Mouse (Mus musculus) forebrain, postnatal 0 days (tissue): ENCODE data around the gene Mrpl53. TPM values are rescaled to one million over a fixed set of nuclear protein-coding genes. Genes with fewer than 3 reads are reported as not detected.
"Not testable (repeated sequence)": the region's sequence is repeated elsewhere in the genome, so short reads cannot be mapped to it uniquely, and the experiment has no call there.

Experiments
- ATAC-seq: fragments of 200-750 bp; cut with Nextera tagmentation; 2 replicates; pipeline ENCODE4 v1.8.0; 2017; ENCODE audit warnings: mild to moderate bottlenecking, moderate library complexity
- DNase-seq: peaks from one replicate; pipeline ENCODE4 v3.0.0-alpha.2; 2015
- H3K27ac ChIP-seq: fragments of 300-500 bp; sonication (generic); 2 replicates; pipeline ENCODE4 v1.5.1; 2014; ENCODE audit warnings: low read depth, mild to moderate bottlenecking, antibody characterized with exemption, low read length, moderate library complexity, mixed read lengths
- H3K27me3 ChIP-seq: fragments of 300-500 bp; sonication (generic); 2 replicates; pipeline ENCODE4 v1.6.1; 2014; ENCODE audit warnings: mild to moderate bottlenecking, low read length, mixed read lengths; ENCODE audit not compliant: insufficient read depth
- H3K36me3 ChIP-seq: fragments of 300-500 bp; sonication (generic); 2 replicates; pipeline ENCODE4 v1.6.1; 2014; ENCODE audit warnings: mild to moderate bottlenecking, moderate library complexity; ENCODE audit not compliant: insufficient read depth
- H3K4me1 ChIP-seq: fragments of 300-500 bp; sonication (generic); 2 replicates; pipeline ENCODE4 v1.6.1; 2014; ENCODE audit warnings: antibody characterized with exemption; ENCODE audit not compliant: insufficient read depth
- H3K4me2 ChIP-seq: fragments of 300-500 bp; sonication (generic); 2 replicates; pipeline ENCODE4 v1.6.1; 2014; ENCODE audit warnings: low read depth, mild to moderate bottlenecking, moderate library complexity
- H3K4me3 ChIP-seq: fragments of 300-500 bp; sonication (generic); 2 replicates; pipeline ENCODE4 v1.5.1; 2014; ENCODE audit warnings: low read depth, low read length, mixed read lengths
- H3K9ac ChIP-seq: fragments of 300-500 bp; sonication (generic); 2 replicates; pipeline ENCODE4 v1.6.1; 2014; ENCODE audit warnings: mild to moderate bottlenecking
- H3K9me3 ChIP-seq: fragments of 300-500 bp; sonication (generic); 2 replicates; pipeline ENCODE4 v1.6.1; 2016; ENCODE audit warnings: low read length
- CTCF ChIP-seq: sonication (generic); IDR thresholded peaks from 2 replicates; pipeline ENCODE4 v1.5.1; 2016; ENCODE audit warnings: antibody characterized with exemption, control low read depth, low read depth
- WGBS: fragments of 180-500 bp; shearing (Covaris S2); extraction: QIAGEN DNeasy Blood & Tissue Kit; methylation state at CpG from one replicate; pipeline ENCODE4 v1.1.7; 2014; 5-methylcytosine and 5-hydroxymethylcytosine counted together
- microRNA counts: library from miRNA; unstranded; fragments of <30 nt; microRNA quantifications from one replicate; lab custom pipeline; 2015
- microRNA-seq, 2 experiments: library from miRNA; unstranded; fragments of <30 nt; microRNA quantifications; one replicate each; pipeline ENCODE4; 2016
- polyA plus RNA-seq: library from polyadenylated mRNA; unstranded; fragments of >200 nt; fragmentation: Nextera tagmentation; extraction: Ambion mirVana; gene quantifications from 2 replicates; pipeline ENCODE4 v1.2.1, GENCODE M21; 2015
- total RNA-seq: library from RNA; depleted of rRNA; stranded (reverse); fragments of >200 nt; gene quantifications from 2 replicates; pipeline ENCODE4 v1.2.3, GENCODE M21; 2014; rRNA removed

The Mrpl53 gene
- total and polyA plus RNA-seq, 2 experiments from 2014 or later: 64.6 to 126 TPM

DNA sequence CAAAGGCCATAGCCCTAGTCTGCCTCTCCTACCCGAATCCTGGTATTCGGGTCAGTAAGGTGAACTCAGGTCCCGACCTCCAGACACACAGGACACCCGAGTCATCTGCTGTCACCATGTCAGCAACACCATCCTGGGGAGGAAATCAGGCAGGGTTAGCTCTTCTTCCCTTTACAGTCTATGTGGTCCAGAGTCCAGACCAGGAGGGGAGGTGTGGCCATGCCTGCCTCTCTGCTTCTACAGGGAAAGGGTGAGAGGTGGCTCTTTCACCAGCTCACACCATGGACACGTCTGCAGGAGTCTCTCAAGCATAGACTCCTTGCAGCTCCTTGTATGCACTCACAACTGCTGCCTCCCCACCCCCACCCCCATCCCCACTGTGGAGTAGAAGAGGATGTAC, 44.6 kb downstream of the Mrpl53 start:
- H3K4me1 ChIP-seq: 0 out of 2 replicates have a peak, but pooled peaks cover 8% of the 10 kb centered on the region
- no peaks in the 10 kb centered on the region for H3K27me3 ChIP-seq
- H3K27ac ChIP-seq: no peak overlapping the region
- no peak overlapping the region for H3K4me3 ChIP-seq
- no peak overlapping the region for H3K4me2 ChIP-seq
- no peak for TF ChIP-seq CTCF
- no peak for DNase-seq
- no peak overlapping the region for H3K9ac ChIP-seq
- ATAC-seq: no peak
- no peaks in the 10 kb centered on the region for H3K9me3 ChIP-seq
- WGBS: 80% methylated on average over 5 of the region's 5 CpGs
- 0 out of 2 replicates have a peak, but pooled peaks cover 12% of the 10 kb centered on the region for H3K36me3 ChIP-seq

GRCm38 (mm10) chr6:83155552-83156238, 46.9 kb downstream of the Mrpl53 start:
- DNase-seq: no peak
- 0 out of 2 replicates have a peak overlapping the region, but pooled peaks have one; percentile 58 for H3K27ac ChIP-seq

DNA sequence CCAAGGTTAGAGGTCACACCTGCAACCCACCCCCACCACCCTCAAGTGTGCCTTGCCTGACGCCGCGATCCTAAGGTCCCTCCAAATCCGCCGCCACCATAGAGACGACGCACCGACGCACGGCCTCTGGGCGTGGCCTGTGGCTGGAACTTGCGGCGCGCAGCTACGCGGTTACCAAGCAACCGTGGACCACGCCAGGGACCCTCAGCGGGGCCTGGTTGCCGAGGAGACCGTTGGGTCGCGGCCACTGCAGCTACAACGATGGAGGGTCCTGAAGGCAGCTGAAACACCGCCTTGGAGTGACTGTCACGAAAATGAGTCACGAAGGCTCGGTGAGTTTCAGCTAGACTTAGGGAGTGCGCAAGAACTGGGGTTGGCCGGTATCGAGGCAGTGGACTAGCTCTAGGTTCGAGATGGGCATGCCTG, 47.4 kb downstream of the Mrpl53 start, which contains the start of the genes Wdr54 and 1700003E16Rik:
Wdr54 (minus strand) TSS at position 139 of the 426 bp plus-strand sequence.
1700003E16Rik (plus strand) TSS at position 146 of the 426 bp plus-strand sequence.
- TF ChIP-seq CTCF: no peak
- DNase-seq (peak; percentile 90), ATAC-seq (peak; percentile 98)
- H3K9me3 ChIP-seq: no peaks in the 10 kb centered on the region
- H3K9ac ChIP-seq: peak within 1 kb of the TSS; percentile 57
- 0 out of 2 replicates have a peak, but pooled peaks cover 8% of the 10 kb centered on the region for H3K4me1 ChIP-seq
- H3K27ac ChIP-seq: 0 out of 2 replicates have a peak within 1 kb of the TSS, but pooled peaks have one; percentile 58
- H3K27me3 ChIP-seq: peaks cover 8% of the 10 kb centered on the region; the same call in 1 of the 2 replicates
- WGBS: 1% methylated on average over 32 of the region's 32 CpGs
- H3K4me3 ChIP-seq: peak within 1 kb of the TSS; percentile 58
- H3K36me3 ChIP-seq: 0 out of 2 replicates have a peak, but pooled peaks cover 12% of the 10 kb centered on the region
- H3K4me2 ChIP-seq: peak within 1 kb of the TSS; percentile 78

More at GRCm38 (mm10) chr6:83155552-83156238, 46.9 kb downstream of the Mrpl53 start:
- Histone ChIP-seq H3K4me1 (0 out of 2 replicates have a peak, but pooled peaks cover 8% of the 10 kb centered on the region), H3K4me2 (peak overlapping the region; percentile 78), H3K9ac (peak overlapping the region; percentile 57), H3K36me3 (0 out of 2 replicates have a peak, but pooled peaks cover 12% of the 10 kb centered on the region), H3K4me3 (peak overlapping the region; percentile 58), H3K9me3 (no peaks in the 10 kb centered on the region), H3K27me3 (peaks cover 2% of the 10 kb centered on the region; the same call in 1 of the 2 replicates)
- ATAC-seq: peak; percentile 51
- 8% methylated on average over 23 of the region's 23 CpGs for WGBS
- TF ChIP-seq CTCF: no peak

- H3K9ac ChIP-seq, H3K9me3 ChIP-seq, H3K27ac ChIP-seq, H3K4me1 ChIP-seq, H3K4me2 ChIP-seq, H3K4me3 ChIP-seq, ATAC-seq, H3K36me3 ChIP-seq: not testable (repeated sequence)
- TF ChIP-seq CTCF: peak; percentile 63
- H3K27me3 ChIP-seq: peaks cover 22% of the 10 kb centered on the region
- DNase-seq: peak; percentile 60
- WGBS: 21% methylated on average over 3 of the region's 3 CpGs
Observed at GRCm38 (mm10) chr6:83159456-83159855, 50.6 kb downstream of the Mrpl53 start.

MicroRNAs encoded within 50 kb of the gene (microRNA counts, 519-probe panel; counts per million panel counts)
- microRNA mmu-miR-3470a+mmu-miR-3470b (lab: Ali Mortazavi, UCI): not detected

Small RNAs within 50 kb of the gene (microRNA-seq; reads per million reads assigned to microRNA genes)
- gene Mir3470a: 0 reads per million in 2 experiments

Other genes starting within 250 kb of the Mrpl53 start
- 13.6 and 17.4 TPM in 2 replicates for gene Sema4f, start 169.3 kb upstream of the Mrpl53 start, total RNA-seq
- 11.5 and 20.6 TPM in 2 replicates for gene Sema4f, start 169.3 kb upstream of the Mrpl53 start, polyA plus RNA-seq
- gene M1ap, start 162.1 kb upstream of the Mrpl53 start, total RNA-seq: 0.10 TPM in 1 of 2 replicates, not detected in the other
- gene M1ap, start 162.1 kb upstream of the Mrpl53 start, polyA plus RNA-seq: 0.10 TPM in 1 of 2 replicates, not detected in the other
- gene Dok1, start 75.6 kb upstream of the Mrpl53 start, total RNA-seq: 3.3 and 3.6 TPM in 2 replicates
- 1.4 and 1.5 TPM in 2 replicates for gene Dok1, start 75.6 kb upstream of the Mrpl53 start, polyA plus RNA-seq
- 3.5 and 4.7 TPM in 2 replicates for gene Loxl3, start 74.9 kb upstream of the Mrpl53 start, total RNA-seq
- 4.3 and 4.5 TPM in 2 replicates for gene Loxl3, start 74.9 kb upstream of the Mrpl53 start, polyA plus RNA-seq
- gene Aup1, start 54.5 kb upstream of the Mrpl53 start, total RNA-seq: 85.9 and 146 TPM in 2 replicates
- gene Aup1, start 54.5 kb upstream of the Mrpl53 start, polyA plus RNA-seq: 126 and 129 TPM in 2 replicates
- gene Htra2, start 53.8 kb upstream of the Mrpl53 start, total RNA-seq: 46.1 and 47.0 TPM in 2 replicates
- gene Htra2, start 53.8 kb upstream of the Mrpl53 start, polyA plus RNA-seq: 75.1 and 81.0 TPM in 2 replicates
- 0.05 TPM in 1 of 2 replicates, not detected in the other for gene Dqx1, start 51.2 kb upstream of the Mrpl53 start, total RNA-seq
- gene Dqx1, start 51.2 kb upstream of the Mrpl53 start, polyA plus RNA-seq: 0.11 and 0.13 TPM in 2 replicates
- gene Tlx2, start 38.7 kb upstream of the Mrpl53 start, total RNA-seq: not detected in 2 replicates
- not detected in 2 replicates for gene Tlx2, start 38.7 kb upstream of the Mrpl53 start, polyA plus RNA-seq
- 16.1 and 18.8 TPM in 2 replicates for gene Pcgf1, start 31.2 kb upstream of the Mrpl53 start, total RNA-seq
- gene Pcgf1, start 31.2 kb upstream of the Mrpl53 start, polyA plus RNA-seq: 30.7 and 30.8 TPM in 2 replicates
- gene Lbx2, start 22.7 kb upstream of the Mrpl53 start, total RNA-seq: 0.46 TPM in 1 of 2 replicates, not detected in the other
- gene Lbx2, start 22.7 kb upstream of the Mrpl53 start, polyA plus RNA-seq: 0.33 TPM in 1 of 2 replicates, not detected in the other
- gene Ccdc142, start 7.4 kb upstream of the Mrpl53 start, total RNA-seq: 15.3 and 16.6 TPM in 2 replicates
- gene Ccdc142, start 7.4 kb upstream of the Mrpl53 start, polyA plus RNA-seq: 2.1 and 5.6 TPM in 2 replicates
- 7.0 and 9.5 TPM in 2 replicates for gene Gm42688, start 7.4 kb upstream of the Mrpl53 start, total RNA-seq
- gene Gm42688, start 7.4 kb upstream of the Mrpl53 start, polyA plus RNA-seq: 2.4 and 2.9 TPM in 2 replicates
- 39.7 and 43.5 TPM in 2 replicates for gene Mogs, start 6.5 kb downstream of the Mrpl53 start, total RNA-seq
- gene Mogs, start 6.5 kb downstream of the Mrpl53 start, polyA plus RNA-seq: 15.7 and 17.4 TPM in 2 replicates
- 129 and 151 TPM in 2 replicates for gene Wbp1, start 12.5 kb downstream of the Mrpl53 start, total RNA-seq
- gene Wbp1, start 12.5 kb downstream of the Mrpl53 start, polyA plus RNA-seq: 104 and 109 TPM in 2 replicates
- gene Ino80b, start 16.4 kb downstream of the Mrpl53 start, total RNA-seq: 40.1 and 44.5 TPM in 2 replicates
- 14.9 and 15.3 TPM in 2 replicates for gene Ino80b, start 16.4 kb downstream of the Mrpl53 start, polyA plus RNA-seq
- 17.1 and 19.4 TPM in 2 replicates for gene Rtkn, start 26.4 kb downstream of the Mrpl53 start, total RNA-seq
- 7.9 and 8.1 TPM in 2 replicates for gene Rtkn, start 26.4 kb downstream of the Mrpl53 start, polyA plus RNA-seq
- 11.1 and 13.4 TPM in 2 replicates for gene Wdr54, start 47.4 kb downstream of the Mrpl53 start, total RNA-seq
- 19.7 and 24.1 TPM in 2 replicates for gene Wdr54, start 47.4 kb downstream of the Mrpl53 start, polyA plus RNA-seq
- gene 1700003E16Rik, start 47.4 kb downstream of the Mrpl53 start, total RNA-seq: 17.0 and 17.5 TPM in 2 replicates
- 13.9 and 18.3 TPM in 2 replicates for gene 1700003E16Rik, start 47.4 kb downstream of the Mrpl53 start, polyA plus RNA-seq
- gene Dctn1, start 56.9 kb downstream of the Mrpl53 start, total RNA-seq: 97.3 and 126 TPM in 2 replicates
- gene Dctn1, start 56.9 kb downstream of the Mrpl53 start, polyA plus RNA-seq: 132 and 152 TPM in 2 replicates
- gene Slc4a5, start 110.8 kb downstream of the Mrpl53 start, total RNA-seq: 1.3 and 1.7 TPM in 2 replicates
- gene Slc4a5, start 110.8 kb downstream of the Mrpl53 start, polyA plus RNA-seq: 0.45 and 1.3 TPM in 2 replicates
- 18.6 and 31.9 TPM in 2 replicates for gene Mthfd2, start 216.9 kb downstream of the Mrpl53 start, total RNA-seq
- gene Mthfd2, start 216.9 kb downstream of the Mrpl53 start, polyA plus RNA-seq: 19.0 and 21.5 TPM in 2 replicates
- 31.0 and 32.4 TPM in 2 replicates for gene Mob1a, start 217.0 kb downstream of the Mrpl53 start, total RNA-seq
- gene Mob1a, start 217.0 kb downstream of the Mrpl53 start, polyA plus RNA-seq: 9.3 and 9.5 TPM in 2 replicates
- 6.6 and 7.7 TPM in 2 replicates for gene Bola3, start 240.1 kb downstream of the Mrpl53 start, total RNA-seq
- 50.2 and 55.7 TPM in 2 replicates for gene Bola3, start 240.1 kb downstream of the Mrpl53 start, polyA plus RNA-seq